Mouse (Mus musculus): ENCODE results near the gene Slc22a23.
A peak's percentile ranks its signal among the peaks of the same experiment; 100 is the strongest.

Gene Slc22a23

GRCm38 (mm10) chr13:34299351-34300333 is 45.3 kb downstream of the Slc22a23 start:
- DNase-seq: no peak

- no peak for DNase-seq
Observed at GRCm38 (mm10) chr13:34298674-34299073, 46.3 kb downstream of the Slc22a23 start.

GRCm38 (mm10) chr13:34298061-34298460 is 46.9 kb downstream of the Slc22a23 start:
- no peak for DNase-seq

GRCm38 (mm10) chr13:34295787-34296435 is 49.1 kb downstream of the Slc22a23 start:
- DNase-seq: no peak

- DNase-seq: no peak
Observed at GRCm38 (mm10) chr13:34294212-34294611, 50.8 kb downstream of the Slc22a23 start.

- DNase-seq: no peak
Observed at GRCm38 (mm10) chr13:34292042-34292441, 52.9 kb downstream of the Slc22a23 start.

- no peak for DNase-seq
Observed at GRCm38 (mm10) chr13:34290346-34290745, 54.6 kb downstream of the Slc22a23 start.

GRCm38 (mm10) chr13:34289567-34289966 is 55.4 kb downstream of the Slc22a23 start:
- peak; percentile 2 to 3 for DNase-seq

- no peak for DNase-seq
Observed at GRCm38 (mm10) chr13:34288129-34288528, 56.9 kb downstream of the Slc22a23 start.

GRCm38 (mm10) chr13:34287601-34288083 is 57.3 kb downstream of the Slc22a23 start:
- DNase-seq: no peak

GRCm38 (mm10) chr13:34281360-34281759 is 63.6 kb downstream of the Slc22a23 start:
- no peak for DNase-seq

GRCm38 (mm10) chr13:34278759-34279270 is 66.2 kb downstream of the Slc22a23 start:
- DNase-seq: no peak

GRCm38 (mm10) chr13:34278288-34278701 is 66.7 kb downstream of the Slc22a23 start:
- no peak for DNase-seq

GRCm38 (mm10) chr13:34277611-34278010 is 67.4 kb downstream of the Slc22a23 start:
- DNase-seq: no peak

GRCm38 (mm10) chr13:34277001-34277400 is 68.0 kb downstream of the Slc22a23 start:
- no peak for DNase-seq

GRCm38 (mm10) chr13:34274890-34275289 is 70.1 kb downstream of the Slc22a23 start:
- DNase-seq: no peak

GRCm38 (mm10) chr13:34274417-34274816 is 70.6 kb downstream of the Slc22a23 start:
- DNase-seq: no peak

GRCm38 (mm10) chr13:34272275-34273054 is 72.5 kb downstream of the Slc22a23 start:
- DNase-seq: no peak

GRCm38 (mm10) chr13:34271665-34272064 is 73.3 kb downstream of the Slc22a23 start:
- no peak for DNase-seq

GRCm38 (mm10) chr13:34270886-34271602 is 73.9 kb downstream of the Slc22a23 start:
- no peak for DNase-seq

- DNase-seq: no peak
Observed at GRCm38 (mm10) chr13:34269376-34269991, 75.5 kb downstream of the Slc22a23 start.

Data from B cell, adult 2 months (primary cell).